Mouse (Mus musculus) frontal cortex, adult 2 months (tissue): Measurements from ENCODE around the gene Atp5c1. TPM values are rescaled to one million over a fixed set of nuclear protein-coding genes. Genes with fewer than 3 reads are reported as not detected.

Experiments
- DNase-seq, 2 experiments: peaks; one replicate each; pipeline ENCODE4 v3.0.0; 2022; ENCODE audit warnings: low spot score in 1 of 2; ENCODE audit errors: extremely low spot score in 1 of 2
- polyA plus RNA-seq: library from polyadenylated mRNA; depleted of rRNA; stranded (reverse); fragments of >200 nt; gene quantifications from 2 replicates; pipeline ENCODE4 v1.2.3, GENCODE M21; 2012; rRNA removed

The Atp5c1 gene
- polyA plus RNA-seq: 433 and 438 TPM in 2 replicates

- peak; percentile 89 to 98 for DNase-seq
Measured at GRCm38 (mm10) chr2:10080310-10081010, at the start of gene Atp5c1, which contains the start of gene Kin. TSS of gene Atp5c1 (minus strand) at chr2:10080510. TSS of gene Kin (plus strand) at chr2:10080593.

- no peak for DNase-seq
Measured at GRCm38 (mm10) chr2:10128571-10128970, 48.3 kb upstream of the Atp5c1 start.

DNA sequence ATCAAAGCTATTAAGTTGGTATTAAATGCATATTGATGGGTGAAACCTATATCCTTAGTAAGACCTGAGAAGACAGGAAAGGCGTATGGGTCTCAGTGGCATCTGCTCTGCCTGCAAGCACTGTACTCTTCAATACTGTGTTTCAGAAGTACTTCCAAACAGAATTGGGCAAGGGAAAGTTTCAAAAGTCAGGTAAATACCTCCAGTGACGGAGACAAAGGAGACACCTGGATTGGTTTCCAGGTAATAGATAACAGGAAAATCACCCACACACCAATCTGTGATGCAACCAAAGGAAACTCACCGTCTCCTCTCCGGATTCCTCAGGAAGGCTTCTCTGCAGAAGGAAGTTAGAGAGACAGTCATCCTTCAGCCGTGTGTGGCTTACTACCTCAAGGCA is 47.2 kb upstream of the Atp5c1 start:
- no peak for DNase-seq

GRCm38 (mm10) chr2:10126122-10126521 is 45.8 kb upstream of the Atp5c1 start:
- no peak for DNase-seq

DNA sequence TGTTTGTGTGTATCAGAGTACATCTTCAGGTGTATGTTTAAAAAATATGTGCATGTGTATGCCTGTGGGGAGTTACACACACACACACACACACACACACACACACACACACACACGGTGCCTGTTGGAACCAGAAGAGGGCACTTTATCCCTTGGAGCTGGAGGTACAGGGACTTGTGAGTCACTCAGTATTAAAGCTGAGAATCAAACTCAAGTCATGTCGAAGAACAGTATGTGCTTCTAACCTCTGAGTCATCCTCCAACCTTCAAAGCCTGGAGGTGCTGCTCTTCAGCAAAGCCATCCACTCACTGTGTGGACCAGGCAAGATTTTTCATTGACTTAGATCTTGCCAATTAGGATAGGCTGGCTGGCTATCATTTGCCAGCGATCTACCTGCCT is 41.5 kb upstream of the Atp5c1 start:
- DNase-seq: no peak

DNA sequence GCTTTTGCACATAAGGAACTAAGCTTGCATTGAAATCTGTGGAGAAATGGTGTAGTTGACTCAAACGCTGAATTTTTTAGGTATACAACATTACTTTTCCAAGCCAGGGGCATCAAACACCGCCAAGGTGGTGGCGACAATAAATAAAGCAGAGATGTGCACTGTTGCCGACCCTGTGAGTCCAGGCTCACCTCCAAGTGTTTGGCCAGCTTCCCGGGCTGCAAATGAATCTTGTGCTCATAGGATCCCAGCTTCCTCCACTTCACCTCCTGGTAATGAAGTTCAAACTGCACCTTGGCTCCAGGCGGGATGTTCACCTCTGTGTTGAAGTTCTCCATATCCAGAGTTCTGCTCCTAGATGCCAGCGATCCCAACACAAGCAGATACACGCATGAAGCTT is 39.0 kb upstream of the Atp5c1 start:
- DNase-seq: no peak

DNA sequence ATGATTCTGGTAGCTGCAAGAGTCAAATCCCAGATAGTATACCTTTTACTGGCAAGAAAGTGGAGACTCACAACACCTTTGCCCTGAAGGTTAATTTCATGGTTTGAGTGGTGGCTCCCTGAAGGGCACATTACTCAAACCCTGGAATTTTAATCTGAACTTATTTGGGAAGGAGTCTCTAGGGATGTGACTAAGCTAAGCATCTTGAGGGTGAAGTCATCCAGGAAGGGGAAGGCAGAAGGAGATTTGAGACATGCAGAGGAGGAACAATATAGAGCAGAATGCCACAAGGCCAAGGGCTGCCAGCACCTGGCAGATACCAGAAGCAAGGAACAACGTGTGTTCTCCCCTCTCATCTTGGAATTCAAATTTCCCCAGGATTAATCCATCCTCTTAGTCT is 38.4 kb upstream of the Atp5c1 start:
- DNase-seq: no peak

DNA sequence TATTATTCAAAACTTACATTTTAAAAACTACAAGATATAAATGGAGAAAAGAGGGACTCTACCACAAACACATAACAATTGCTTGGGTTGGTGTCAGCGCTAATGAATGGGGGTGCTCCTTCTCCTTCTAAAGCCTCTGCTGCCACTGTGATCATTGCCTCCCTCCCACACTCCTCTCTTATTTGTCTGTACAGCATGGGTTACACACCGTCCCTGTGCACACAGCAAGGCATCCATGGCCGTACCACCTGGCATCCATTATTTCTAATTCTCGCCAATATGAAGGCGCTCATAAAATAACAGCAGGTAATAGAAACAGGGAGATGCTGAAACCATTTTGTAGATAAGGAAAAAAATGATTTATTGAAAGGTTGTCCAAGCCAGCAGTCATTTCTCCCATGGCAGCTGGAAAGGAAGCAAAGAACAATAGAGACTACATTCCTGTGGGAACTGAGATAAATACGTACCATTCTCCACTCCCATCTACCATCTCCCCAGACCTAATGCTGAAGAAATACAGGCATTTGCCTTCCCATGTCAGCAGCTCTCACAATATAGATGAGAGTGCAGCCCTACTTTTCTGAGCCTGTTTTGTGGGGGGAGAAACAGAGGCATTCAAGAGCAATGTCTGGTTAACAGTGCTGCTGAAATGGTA is 28.4 kb upstream of the Atp5c1 start:
- no peak for DNase-seq

- DNase-seq: peak in 1 of 2 experiments; percentile 78
Measured at GRCm38 (mm10) chr2:10101180-10101579, 20.9 kb upstream of the Atp5c1 start.

- DNase-seq: no peak
Measured at GRCm38 (mm10) chr2:10100471-10100870, 20.2 kb upstream of the Atp5c1 start.

GRCm38 (mm10) chr2:10098598-10099215 is 18.4 kb upstream of the Atp5c1 start:
- DNase-seq: peak in 1 of 2 experiments; percentile 80

DNA sequence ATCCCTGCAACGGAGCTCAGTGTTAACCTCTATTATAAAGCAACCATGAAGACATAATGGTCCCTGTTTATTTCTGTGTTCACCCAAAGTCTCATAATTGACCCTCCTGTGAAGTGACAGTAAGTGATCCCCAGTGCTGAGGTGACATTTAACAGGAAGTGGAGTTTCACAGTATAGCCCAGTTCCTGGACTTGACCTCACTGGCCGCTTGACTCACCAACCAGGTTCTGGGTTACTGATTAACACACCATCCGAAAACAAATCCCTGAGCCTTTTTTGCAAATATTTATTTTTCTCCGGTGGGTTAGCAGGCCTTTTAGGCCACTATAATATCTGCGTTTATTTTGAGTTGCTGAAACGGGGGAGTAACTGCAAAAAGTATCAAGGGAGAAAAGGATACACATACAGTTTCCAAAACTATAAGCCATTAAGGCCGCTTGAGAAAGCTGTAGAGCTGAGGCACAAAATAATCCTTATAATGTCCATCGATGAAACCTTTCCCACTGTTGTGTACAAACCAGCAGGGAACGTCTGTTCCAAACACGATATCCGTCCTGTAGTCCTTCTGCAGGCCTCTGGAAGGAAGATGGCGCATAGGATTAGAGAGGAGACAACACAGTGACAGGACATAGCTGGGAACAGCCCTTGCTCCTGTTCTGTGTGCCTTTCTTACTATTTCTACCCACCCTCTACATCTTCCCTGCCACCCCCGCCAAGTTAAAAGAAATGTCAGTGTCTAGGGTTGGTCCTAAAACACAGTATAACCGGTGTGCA is 14.2 kb upstream of the Atp5c1 start:
- no peak for DNase-seq

- no peak for DNase-seq
Measured at GRCm38 (mm10) chr2:10087256-10087850, 7.0 kb upstream of the Atp5c1 start.

DNA sequence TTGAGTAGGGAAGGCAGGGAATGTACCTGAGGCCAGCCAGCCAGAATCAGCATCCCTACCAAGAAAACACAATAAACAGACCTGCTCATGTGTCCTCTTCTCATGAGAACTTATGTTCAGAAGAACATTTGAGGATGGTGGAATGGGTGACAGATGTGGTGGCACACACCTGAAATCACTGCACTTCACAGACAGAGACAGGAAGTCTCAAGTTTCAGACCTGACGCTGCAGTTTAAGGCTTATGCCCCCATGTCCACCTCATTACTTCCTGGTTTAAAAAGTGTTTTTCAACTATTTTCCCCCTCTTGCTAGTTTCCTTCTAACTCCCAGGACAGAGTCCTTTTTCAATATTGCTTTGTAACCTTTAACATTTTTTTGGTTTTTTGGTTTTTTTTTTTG is 2.4 kb upstream of the Atp5c1 start:
- DNase-seq: no peak

- DNase-seq: no peak
Measured at GRCm38 (mm10) chr2:10081453-10082080, 1.3 kb upstream of the Atp5c1 start.

- no peak for DNase-seq
Measured at GRCm38 (mm10) chr2:10079745-10080309, 483 bp downstream of the Atp5c1 start.

- no peak for DNase-seq
Measured at GRCm38 (mm10) chr2:10076675-10077074, 3.6 kb downstream of the Atp5c1 start.

DNA sequence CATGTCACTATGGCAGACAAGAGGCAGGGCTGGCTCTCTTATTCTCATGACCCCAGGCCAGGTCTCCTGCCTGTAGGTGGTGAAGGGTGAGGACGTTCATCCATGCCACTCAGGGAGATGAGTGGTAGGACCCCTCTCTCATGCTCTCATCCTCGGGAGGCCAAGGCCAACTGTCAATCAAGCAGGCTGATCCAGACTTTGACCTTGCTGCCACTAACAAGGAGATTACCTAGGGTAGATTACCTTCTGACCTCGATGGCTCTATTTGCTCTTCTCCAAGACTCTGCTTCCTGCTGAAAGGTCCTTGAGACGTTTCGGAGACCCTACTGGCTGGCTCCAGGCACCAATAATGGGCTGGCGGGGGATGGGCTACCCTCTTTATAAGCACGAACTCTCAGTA is 5.8 kb downstream of the Atp5c1 start:
- DNase-seq: no peak

DNA sequence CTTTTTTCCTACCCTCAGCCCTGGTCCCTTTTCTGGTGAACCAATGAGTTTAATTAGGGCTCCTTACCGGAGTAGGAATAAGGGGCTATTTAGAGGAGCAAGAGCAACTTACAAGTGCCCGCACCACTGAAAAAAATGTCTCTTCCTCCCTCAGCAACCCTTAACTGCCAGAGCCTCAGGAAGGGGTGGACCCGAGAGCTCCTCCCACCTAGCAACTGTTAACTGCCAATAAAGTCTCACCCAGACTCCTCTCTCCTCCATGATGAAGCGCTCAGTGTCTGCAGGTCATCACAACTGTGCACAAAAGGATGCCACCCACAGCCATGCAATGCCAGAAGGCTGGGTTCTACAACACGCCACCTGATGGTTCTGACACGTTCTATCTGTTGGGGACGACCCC is 8.6 kb downstream of the Atp5c1 start:
- DNase-seq: no peak

DNA sequence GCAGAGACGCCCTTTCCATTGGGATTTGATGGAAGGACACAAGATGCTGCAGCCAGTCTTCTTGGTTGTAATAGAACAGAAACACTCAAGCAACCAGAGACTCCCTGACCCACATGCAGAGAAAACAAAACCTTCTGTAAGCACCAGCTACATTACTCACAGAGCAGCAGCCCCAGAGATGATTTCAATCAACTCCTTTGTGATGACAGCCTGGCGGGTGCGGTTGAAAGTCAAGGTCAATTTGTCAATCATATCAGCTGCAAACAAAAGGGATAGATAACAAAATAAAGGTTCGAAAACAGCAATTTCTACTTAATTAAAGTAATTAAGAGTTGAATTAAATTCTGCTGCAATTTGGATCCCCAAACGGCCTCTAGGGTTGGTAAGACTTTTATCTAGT is 21.5 kb downstream of the Atp5c1 start:
- DNase-seq: no peak
